Mouse (Mus musculus) testis, postnatal 10 days (tissue): Measurements from ENCODE around the gene Foxn3.

Experiments used
- DNase-seq: peaks from one replicate; pipeline ENCODE4 v3.0.0; 2021; ENCODE audit warnings: low spot score

The Foxn3 gene

DNA sequence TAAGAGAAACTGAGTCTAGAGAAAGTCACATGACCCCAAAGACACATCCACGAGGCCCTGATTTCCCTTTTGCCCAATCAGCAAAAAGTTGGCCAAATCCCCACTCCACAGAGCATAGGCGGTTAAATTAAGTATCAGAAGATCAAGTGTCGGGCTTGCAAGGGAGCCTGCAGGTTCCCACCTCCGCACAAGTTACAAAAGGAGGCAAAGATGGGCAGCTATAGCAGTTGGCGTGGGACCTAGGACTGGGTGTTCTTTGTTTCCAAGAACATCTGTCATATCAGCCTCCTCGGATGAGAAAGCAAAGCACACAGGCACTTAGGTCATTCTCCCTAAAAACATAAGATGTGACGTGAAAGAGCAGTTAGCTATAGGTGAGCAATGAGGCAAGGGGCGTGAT is 308.9 kb downstream of the Foxn3 start:
- no peak for DNase-seq

DNA sequence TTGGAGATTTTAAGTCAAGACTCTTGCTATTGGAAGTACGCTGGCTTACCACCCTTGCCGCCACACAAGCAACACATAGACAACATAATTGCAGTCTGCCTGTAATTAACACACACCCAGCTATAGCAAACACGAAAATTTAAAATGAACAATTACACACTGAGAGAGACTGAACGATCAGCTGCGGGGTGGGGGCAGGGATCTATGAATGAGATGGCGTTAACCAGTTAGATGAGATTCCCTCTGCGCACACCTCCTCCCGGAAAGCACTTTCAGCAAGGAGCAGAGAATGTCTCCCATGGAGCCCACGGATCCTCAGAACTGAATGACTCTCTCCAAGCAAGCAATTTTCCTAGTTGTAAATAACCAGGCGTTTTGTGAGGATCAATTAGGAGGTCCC is 309.8 kb downstream of the Foxn3 start:
- no peak for DNase-seq

DNA sequence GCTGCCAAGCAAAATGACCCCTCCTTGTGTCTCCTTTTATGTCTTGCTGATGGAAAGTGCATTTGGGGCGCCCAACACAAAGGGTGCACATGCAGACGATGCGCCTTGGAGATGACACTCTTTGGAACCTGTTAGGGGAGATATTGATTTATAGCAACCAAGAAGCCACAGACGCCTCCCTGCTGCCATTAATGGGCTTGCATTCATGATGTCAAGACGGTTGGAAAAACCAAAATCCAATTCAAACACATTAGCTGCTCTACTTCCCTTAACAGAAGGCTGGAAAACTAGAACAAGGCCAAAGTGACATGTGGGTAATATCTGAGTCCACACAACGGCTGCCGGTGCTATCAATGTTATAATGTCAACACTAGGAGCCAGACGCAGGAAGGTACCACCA is 314.8 kb downstream of the Foxn3 start:
- no peak for DNase-seq

DNA sequence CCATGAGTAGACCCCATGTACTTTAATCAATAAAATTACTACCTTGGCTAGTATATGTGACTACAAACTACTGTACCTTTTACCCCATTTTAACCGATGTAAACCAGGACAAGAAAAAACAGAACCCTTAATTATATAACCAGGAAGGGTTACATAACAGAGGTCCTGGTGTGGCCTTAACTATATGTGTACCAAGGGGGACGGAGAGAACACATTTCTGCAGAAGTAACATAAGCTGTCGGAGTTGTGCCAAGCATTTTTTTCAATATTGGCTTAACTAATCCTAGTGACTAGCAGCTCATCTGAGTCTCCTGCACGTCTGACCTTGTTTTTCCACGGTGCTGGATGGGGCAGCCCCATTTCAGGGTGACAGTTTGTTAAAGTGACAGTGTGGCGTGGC is 315.4 kb downstream of the Foxn3 start:
- DNase-seq = no peak

DNA sequence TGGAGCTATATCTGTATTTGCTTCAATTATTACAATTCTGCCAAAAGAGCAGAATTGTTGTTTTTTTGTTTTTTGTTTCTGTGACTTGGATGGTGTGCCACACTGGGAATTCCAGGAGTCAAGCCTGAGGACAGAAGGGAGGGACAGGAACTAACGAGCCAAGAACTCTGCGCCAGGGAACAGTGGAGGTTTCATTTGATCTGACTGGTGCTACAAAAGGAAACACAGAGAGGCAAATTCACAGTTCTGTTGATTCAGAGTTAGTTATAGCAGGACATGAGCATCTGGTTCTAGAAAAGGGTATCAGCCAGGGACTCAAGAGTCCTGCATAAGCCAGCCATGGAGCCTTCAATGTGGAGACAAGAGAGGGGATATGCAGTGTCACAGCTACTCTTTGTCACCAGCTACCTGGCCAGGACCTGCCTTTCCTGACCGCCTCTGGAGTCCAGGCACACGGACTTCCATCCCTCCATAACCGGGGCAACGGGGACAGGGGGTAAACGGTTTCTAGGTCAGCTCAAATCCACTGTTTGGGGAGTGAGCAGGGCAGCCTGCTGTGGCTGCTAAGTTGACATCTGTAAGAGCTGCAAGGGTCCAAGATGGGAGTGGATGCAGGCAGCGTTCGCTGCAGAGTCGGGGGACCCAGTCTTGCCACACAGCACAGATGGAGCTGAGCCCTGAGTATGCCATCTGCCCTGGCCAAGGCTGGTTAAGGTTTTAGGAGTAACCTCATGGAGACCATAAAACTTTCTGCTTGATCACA is 316.2 kb downstream of the Foxn3 start:
- DNase-seq = no peak

DNA sequence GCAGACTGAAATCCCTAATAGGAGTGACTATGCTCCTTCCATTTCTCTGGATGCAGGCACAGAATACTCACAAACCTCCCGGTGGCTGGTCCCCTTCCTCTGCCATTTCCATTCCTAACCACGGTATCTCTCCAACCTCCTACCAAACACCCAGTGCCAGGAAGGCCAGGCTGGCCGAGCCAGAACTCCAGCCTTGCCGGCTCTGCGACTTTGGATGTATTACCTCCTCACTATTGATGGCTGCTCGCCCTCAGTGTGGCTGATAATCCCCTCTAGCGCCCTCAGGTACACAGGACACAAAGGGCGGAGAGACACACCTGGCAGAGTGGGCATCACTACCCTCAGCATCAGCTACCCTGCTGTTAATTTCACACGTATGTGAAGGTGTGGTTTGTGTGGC is 318.7 kb downstream of the Foxn3 start:
- DNase-seq = no peak

DNA sequence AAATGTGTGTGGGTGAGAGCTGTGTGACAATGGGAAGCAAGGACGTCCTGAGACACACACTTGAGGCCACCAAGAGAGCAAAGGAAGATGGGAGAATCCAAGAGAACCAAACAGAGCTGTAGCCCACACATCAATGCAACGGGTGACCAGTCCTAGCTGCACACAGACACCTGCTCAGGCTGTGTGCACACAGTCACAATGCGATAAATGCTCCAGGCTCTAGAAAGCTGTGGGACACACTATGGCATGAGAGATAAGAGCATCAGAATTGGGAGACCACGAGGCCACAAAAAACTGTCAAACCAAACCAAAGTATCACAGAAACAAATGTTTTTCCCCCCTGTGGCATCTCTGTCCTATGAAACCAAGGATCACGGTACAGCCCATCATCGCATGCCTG is 319.1 kb downstream of the Foxn3 start:
- DNase-seq = no peak

DNA sequence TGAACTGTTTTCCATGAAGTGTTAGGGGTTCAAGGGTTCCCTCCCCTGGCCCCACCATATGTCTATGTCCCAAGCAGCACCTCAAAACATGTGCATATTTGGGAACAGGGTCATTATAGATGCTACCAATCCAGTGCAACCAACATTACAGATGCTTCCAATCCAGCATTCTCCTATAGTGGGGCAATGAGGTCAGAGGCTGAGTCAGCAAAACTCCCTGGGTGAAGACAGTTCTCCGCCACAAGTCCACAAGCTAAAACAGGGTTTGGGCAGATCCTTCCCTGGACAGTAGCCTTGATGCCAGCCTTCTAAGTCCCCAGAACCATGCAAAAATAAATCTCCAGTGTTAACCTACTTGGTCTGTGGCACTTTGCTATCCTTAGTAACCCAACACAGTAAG is 320.1 kb downstream of the Foxn3 start:
- DNase-seq = no peak

DNA sequence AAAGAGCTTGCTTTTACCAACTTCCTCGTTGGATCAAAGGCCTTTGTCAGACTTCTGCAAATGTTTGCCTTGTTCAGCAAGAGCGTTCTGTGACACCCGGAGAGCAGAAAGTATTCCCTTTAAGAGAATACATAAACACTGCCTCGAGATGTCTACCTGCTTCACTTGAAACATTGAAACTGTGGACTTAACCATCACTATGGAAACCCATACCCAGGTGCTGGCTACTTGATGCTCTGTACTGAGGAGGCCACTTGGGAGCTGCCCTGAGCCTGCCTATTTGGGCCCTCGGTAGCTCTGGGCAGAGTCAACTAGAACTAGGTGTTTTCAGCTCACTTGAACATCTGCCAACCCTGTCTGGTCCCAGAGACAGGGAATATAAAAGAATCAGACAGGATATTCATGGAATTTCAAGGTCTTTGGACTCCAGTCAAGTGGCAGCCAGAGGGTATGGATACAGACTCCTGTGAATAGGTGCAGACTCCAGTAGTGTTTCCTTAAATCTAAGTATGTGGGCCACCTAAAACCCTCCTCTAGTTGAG is 323.1 kb downstream of the Foxn3 start:
- DNase-seq = no peak

DNA sequence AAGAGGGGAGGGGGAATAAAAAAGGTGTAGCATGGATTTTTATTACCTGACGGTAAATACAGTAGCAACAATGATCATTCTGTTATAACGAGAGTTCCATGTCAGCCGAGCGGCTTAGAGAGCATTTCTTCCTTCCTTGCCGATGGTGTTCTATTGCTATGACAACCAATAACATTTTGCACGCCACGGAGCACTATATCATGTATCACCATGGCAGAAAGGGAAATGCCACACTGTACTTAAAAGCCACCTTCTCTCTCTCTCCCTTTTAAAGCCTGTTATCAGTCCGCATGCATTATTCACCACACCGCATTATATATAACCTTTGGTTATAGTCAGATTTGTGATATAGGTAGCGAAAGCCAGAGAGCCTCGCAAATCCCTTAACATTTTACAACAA is 323.6 kb downstream of the Foxn3 start:
- DNase-seq = no peak

DNA sequence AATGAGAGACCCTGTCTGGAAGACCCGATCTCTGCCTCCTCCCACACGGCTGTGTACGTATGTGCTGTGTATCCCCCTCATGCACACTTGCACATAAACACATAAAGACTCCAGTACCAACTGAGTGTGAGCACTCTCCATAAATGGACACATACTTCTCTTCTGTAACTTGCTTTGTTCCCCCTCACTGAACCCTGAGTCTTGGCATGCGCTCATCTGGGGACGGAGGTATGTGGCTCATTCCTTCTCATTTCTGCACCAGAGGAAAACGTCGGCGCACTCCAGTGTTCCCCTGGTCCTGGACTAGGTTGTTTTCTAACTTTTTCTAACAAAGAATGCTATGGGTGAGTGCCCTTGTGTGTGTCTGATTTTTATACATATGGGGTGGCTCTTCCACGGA is 325.9 kb downstream of the Foxn3 start:
- DNase-seq = no peak

DNA sequence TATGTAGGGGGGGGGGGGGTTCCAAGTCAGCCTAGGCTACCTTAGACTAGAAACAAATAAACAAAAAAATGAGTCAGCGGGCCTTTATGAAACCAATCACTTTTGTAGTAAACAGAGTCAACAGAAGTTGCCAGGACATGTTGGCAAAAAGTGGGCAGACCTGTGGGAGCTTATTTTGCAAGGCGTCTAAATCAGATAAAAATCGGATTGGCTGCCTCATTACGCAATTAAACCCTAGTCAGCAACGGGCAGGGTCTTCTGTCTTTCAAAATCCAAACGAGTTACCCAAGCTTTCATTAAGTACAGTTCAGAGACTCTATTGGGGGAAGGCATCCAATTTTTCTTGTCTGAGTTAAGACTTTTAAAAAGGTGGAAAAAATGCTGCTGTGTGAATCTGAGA is 329.0 kb downstream of the Foxn3 start:
- DNase-seq = no peak

DNA sequence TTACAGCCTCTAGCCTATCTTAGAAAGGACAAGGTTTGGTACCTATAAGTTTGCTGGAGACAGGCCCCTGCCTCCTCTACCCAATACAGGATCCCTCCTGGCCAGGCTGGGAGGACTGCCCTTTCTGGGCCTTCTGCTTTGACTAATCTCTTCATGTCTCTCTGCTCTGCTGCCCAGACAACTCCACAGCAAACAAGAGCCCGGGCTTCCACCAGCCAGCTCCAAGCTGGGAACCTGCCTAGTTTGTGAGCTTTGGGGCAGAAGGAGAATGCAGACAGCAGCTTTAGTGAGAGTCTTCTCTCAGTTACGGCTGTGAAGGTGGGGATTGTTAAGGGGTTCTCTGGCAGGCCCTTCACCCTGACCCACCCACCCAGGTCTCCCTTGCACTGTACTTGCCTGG is 330.0 kb downstream of the Foxn3 start:
- no peak for DNase-seq

DNA sequence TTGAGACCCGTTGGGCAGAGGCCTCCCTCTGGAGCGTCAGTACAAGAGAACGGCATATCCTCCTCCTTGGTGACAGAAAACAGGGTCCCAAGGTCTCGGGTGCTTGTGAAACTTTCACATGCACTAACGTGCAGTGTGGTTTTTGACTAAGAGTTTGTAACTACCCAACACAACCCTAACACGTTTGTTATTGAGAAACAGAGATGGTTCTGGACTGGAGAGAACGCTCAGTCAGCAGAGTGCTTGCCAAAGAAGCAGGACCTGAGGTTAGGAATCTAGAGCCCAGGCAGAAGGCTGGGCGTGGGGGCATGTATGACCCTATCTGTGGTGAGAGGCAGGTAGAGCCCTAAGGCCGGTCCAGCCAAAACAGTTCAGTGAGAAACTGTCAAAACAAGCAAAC is 330.9 kb downstream of the Foxn3 start:
- no peak for DNase-seq

DNA sequence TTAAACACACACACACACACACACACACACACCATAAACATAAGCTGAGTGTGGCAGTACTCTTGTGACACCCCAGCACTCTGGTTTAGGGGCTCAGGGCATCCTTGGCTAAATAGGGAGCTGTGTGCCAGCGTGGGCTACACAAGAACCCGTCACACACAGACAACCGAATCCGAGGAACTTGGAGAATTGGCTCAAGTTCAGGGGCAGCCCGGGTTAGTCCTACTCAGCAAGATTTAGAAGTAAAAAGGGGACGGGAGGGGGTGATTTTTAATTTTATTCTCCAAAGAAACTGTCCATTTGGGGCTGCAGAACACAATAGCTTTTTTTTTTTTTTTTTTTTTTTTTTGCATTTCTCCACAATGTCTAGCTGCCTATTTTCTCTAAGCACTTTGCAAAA is 332.1 kb downstream of the Foxn3 start:
- DNase-seq = no peak

DNA sequence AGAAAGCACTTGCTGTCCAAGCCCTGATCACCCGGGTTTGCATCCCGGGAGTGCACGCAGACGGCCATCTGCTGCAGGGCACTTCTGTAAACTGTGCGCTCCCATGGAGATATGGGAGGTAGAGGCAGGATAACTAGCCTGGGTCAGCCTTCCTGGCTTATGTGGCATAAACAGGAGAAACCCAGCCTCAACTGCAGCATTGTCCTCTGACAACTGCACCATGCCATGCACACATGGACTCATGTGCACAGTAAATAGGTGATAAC is 332.7 kb downstream of the Foxn3 start:
- no peak for DNase-seq

DNA sequence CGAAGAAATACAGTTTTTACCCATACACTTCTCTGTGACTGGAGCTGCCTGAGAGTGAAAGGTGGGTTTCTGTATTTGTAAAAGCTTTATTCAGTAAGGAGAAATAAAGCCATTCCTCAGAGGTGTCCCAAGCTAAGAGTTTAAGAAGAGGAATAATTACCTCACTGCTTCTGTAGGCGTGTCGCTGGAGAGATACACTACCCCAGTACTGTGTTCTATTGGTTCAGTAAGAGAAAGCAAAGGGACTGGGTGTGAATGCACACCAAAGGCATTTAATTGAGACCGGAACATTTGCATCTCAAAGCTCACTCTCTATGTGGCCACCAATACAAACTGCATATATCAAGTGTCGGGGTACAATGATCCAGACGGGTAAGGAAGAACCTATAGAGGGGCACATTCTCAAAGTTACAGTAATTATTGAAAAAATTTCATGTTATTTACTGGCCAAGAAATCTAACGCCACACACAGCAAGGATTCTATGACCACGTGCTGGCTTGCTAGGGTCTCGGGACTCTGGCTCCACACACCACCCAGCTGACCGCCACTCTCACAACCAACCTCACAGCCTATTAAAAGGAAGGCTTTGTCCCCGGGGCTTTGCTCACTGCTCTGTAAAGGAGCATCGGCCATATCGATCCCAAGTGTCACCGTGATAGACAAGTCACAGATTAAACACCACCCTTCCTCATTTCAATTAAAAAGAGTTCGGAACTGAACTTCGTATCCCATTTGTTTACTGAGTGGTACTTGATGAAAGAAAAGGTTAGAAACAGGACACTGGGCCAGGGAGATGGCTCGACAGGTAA is 333.2 kb downstream of the Foxn3 start:
- no peak for DNase-seq

DNA sequence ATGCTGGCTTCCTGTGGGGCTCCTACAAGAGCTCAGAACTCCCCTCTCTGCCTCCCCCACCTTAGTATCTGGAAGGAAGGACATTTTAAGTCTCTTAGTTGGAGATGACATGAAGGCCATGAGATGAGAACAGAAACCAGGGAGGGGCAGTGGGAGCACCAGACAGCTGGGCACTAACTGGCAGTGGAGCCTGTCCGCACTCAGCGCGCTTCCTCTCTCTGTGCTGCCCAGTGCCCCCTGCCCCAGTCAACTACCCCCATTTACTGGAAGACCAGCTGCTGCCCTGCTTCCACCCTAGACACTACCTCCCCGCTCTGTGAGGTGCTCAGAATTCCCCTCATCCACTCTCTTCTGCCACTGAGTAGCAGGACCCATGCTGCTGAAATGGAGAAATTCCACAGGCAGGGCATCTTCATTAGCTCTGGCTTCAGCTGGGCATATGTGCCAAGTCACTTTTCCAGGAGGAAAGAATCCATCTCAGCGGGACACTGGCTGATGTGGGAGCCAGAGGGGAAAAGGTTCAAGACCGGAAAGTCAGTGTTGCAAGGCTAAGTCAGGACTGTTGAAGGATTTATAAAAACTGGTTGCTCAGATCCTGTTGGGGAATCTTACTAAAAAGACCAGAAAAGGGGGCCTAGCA is 335.9 kb downstream of the Foxn3 start:
- DNase-seq = no peak

DNA sequence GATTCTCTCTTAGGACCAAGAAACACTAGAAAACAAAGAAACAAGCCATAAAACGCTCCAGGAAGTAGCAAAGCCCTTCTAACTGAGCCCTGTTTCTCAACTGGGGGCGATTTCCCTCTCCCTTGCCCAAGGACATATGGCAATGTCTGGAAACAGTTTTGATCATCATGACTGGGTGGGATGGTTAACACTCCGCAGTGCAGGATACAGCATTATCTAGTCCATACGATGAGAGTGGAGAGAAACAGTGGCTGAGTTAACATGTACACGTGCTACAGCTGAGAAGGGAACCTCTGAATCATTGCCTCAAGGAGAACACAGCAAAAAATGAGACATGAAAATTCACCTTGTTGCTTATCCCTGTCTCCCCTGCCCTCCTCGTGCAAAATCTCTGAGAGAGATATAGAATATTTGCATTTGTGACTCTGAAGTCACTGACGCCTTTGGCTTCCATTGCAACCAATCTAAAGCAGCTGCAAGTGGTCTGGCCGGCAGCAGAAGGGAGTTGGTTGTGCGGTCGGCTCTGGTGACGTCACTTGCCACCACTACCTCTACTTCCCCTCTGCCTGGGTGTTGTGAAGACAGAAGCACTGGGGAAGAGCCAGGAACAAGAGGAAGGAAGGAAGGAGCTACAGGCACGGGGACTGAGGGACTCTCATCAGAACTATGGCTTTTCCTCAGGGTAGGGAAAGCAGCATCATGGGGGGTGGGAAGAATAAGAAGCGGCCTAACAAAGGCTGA is 338.3 kb downstream of the Foxn3 start:
- DNase-seq = no peak

DNA sequence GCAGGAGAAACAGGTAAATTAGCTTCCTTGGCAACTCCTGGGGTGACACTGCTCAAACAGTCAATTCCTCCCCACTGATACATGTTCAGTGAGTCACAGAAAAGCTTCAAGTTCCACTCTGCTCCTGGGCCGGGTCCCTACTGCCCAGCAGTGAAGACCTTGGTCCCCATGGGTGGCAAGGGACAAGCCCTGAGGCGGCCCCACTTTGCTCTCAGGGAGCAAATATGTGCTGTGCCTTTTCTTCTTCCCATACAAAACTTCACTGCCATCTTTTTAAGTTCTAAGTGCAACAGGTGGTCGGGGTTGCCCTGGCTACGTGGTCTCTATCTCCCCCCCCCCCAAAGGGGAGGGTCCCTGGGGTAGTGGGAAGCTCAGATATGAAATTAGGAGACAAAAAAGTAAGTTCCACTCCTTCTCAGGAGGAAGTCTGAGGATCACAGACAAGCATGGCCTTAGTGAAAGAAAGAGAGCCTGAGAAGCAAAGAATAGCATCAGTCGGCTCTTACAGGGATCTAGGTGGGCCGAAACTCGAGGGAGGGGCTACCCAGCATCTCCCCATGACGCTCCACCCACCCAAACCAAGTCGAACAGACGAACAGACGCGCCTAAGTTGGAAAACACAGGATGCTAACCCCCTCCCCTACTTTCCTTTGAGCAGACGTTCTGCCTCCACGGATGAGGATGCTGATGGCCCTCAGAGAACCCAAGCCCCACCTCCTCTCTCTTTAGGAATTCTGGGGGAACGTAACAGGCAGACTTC is 342.1 kb downstream of the Foxn3 start:
- DNase-seq = no peak

DNA sequence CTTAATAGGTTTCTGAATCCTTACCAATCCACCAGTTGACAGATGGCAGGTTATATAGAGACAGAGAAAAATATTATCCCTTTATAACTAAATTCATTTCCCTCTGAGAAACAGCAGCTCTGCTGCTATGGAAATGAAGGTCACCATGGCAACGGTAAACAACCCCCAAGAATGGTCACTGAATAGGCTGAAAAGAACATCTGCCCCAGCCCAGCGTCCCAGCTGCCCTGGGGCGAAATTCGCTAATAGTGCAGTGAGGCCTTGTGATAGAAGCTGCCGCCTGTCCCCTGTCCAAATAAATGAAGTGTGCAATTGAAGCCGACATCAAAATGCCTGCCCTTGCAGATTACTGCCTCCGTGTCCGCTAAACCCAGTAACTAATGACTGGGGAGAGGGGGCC is 343.0 kb downstream of the Foxn3 start:
- no peak for DNase-seq

DNA sequence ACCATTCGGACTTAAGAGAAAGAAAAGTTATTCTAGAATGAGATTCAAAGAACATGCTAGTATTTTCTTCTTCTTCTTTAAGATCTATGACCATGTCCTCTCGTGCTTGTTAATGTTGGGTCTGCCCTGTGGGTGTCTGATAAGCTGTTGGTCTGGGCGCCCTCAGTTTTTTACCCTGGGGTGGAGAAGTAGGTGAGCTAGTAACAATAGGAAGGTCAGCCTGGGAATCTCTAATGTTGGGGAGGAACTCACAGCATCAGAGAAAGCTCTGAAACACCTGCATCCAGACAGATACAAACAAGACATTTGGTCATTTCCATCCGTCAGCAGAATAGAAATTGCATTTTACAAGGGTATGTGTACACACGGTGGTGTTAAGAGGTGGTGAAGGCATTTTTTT is 343.6 kb downstream of the Foxn3 start:
- no peak for DNase-seq
